Mouse (Mus musculus): ENCODE data around the gene Sept7. TPM values are rescaled to one million over a fixed set of nuclear protein-coding genes. Genes with fewer than 3 reads are reported as not detected.

Gene Sept7
- total RNA-seq, 2 experiments from 2014 or later: 69.5 to 88.3 TPM

- peak; percentile 89 for DNase-seq
- intact Hi-C loops (cut with DNase I): no loop called here
- Histone ChIP-seq H3K4me3 (peak overlapping the region; percentile 40), H3K27ac (peak overlapping the region; percentile 55)
- TF ChIP-seq CTCF (IDR thresholded peaks at IDR 0.05): no peak; the same call in 1 of the 2 replicates
These were observed 103.6 kb downstream of the Sept7 start for GRCm38 (mm10) chr9:25355806-25356205.

GRCm38 (mm10) chr9:25357589-25357988 lies 105.3 kb downstream of the Sept7 start:
- intact Hi-C loops (cut with DNase I): no loop called here
- no peak overlapping the region for H3K4me3 ChIP-seq
- DNase-seq: no peak
- no peak overlapping the region for H3K27ac ChIP-seq
- TF ChIP-seq CTCF (IDR thresholded peaks at IDR 0.05): no peak

- Histone ChIP-seq H3K27ac (no peak overlapping the region), H3K4me3 (no peak overlapping the region)
- DNase-seq: no peak
- no peak for TF ChIP-seq CTCF (IDR thresholded peaks at IDR 0.05)
- intact Hi-C loops (cut with DNase I): loop anchor here (2.0 kb wide), 1 partner anchor 29 kb away; no protein-coding TSS in a partner anchor
These were observed 105.8 kb downstream of the Sept7 start for GRCm38 (mm10) chr9:25358018-25358417.

Other genes with a start within 250 kb of the Sept7 start
- gene Gm10181, start 163.0 kb upstream of the Sept7 start, total RNA-seq (2021): not detected
- 10 to 100 TPM; 41.5 to 50.0 TPM for gene Herpud2, start 100.6 kb upstream of the Sept7 start, total RNA-seq (2021)
- gene Eepd1, start 229.1 kb downstream of the Sept7 start, total RNA-seq (2021): 100 to 1,000 TPM in 1 of 2 experiments, 10 to 100 TPM in 1; 99.2 to 114 TPM

Measured in gastrocnemius, adult 2 months (tissue).